Mouse (Mus musculus) embryo, embryonic 11.5 days (tissue): ENCODE results near the gene 1810043G02Rik.
"Not testable (repeated sequence)": the region's sequence is repeated elsewhere in the genome, so short reads cannot be mapped to it uniquely, and the experiment has no call there.

Experiments used
- DNase-seq: peaks from one replicate; pipeline ENCODE4 v3.0.0-alpha.2; 2012; ENCODE audit warnings: low read depth, low spot score

Gene 1810043G02Rik

GRCm38 (mm10) chr10:78005791-78006438 lies 27.6 kb downstream of the 1810043G02Rik start:
- DNase-seq: no peak

GRCm38 (mm10) chr10:78007203-78007602 lies 28.9 kb downstream of the 1810043G02Rik start:
- DNase-seq: no peak

- no peak for DNase-seq
Measured at GRCm38 (mm10) chr10:78008169-78008568, 29.8 kb downstream of the 1810043G02Rik start.

- peak; percentile 89 for DNase-seq
Measured at GRCm38 (mm10) chr10:78009184-78009944, 31.0 kb downstream of the 1810043G02Rik start.

- DNase-seq: no peak
Measured at GRCm38 (mm10) chr10:78009945-78010293, 31.6 kb downstream of the 1810043G02Rik start, which contains the start of gene Pfkl. Gene Pfkl, minus strand, starts transcription at chr10:78010083.

GRCm38 (mm10) chr10:78010335-78010734 lies 32.0 kb downstream of the 1810043G02Rik start:
- DNase-seq: no peak

- DNase-seq: not testable (repeated sequence)
Measured at GRCm38 (mm10) chr10:78011116-78011515, 32.8 kb downstream of the 1810043G02Rik start.

- no peak for DNase-seq
Measured at GRCm38 (mm10) chr10:78012661-78013495, 34.6 kb downstream of the 1810043G02Rik start.

GRCm38 (mm10) chr10:78015489-78015888 lies 37.2 kb downstream of the 1810043G02Rik start:
- no peak for DNase-seq

- DNase-seq: no peak
Measured at GRCm38 (mm10) chr10:78016366-78016765, 38.0 kb downstream of the 1810043G02Rik start.

- DNase-seq: peak; percentile 79
Measured at GRCm38 (mm10) chr10:78018797-78019203, 40.5 kb downstream of the 1810043G02Rik start.

- no peak for DNase-seq
Measured at GRCm38 (mm10) chr10:78019291-78019690, 41.0 kb downstream of the 1810043G02Rik start.

GRCm38 (mm10) chr10:78019984-78020383 lies 41.7 kb downstream of the 1810043G02Rik start:
- DNase-seq: not testable (repeated sequence)

- DNase-seq: not testable (repeated sequence)
Measured at GRCm38 (mm10) chr10:78025453-78025852, 47.1 kb downstream of the 1810043G02Rik start.

- DNase-seq: peak; percentile 62
Measured at GRCm38 (mm10) chr10:78028129-78028528, 49.8 kb downstream of the 1810043G02Rik start.

GRCm38 (mm10) chr10:78029080-78029479 lies 50.8 kb downstream of the 1810043G02Rik start:
- DNase-seq: no peak

- no peak for DNase-seq
Measured at GRCm38 (mm10) chr10:78031987-78032386, 53.7 kb downstream of the 1810043G02Rik start.
